Mouse (Mus musculus) spleen, postnatal 4 days (tissue): ENCODE data around the gene Akap6.

Experiments
- DNase-seq, 2 experiments: peaks; one replicate each; pipeline ENCODE4 v3.0.0; 2022; ENCODE audit warnings: low spot score in 2 of 2

Gene Akap6

DNA sequence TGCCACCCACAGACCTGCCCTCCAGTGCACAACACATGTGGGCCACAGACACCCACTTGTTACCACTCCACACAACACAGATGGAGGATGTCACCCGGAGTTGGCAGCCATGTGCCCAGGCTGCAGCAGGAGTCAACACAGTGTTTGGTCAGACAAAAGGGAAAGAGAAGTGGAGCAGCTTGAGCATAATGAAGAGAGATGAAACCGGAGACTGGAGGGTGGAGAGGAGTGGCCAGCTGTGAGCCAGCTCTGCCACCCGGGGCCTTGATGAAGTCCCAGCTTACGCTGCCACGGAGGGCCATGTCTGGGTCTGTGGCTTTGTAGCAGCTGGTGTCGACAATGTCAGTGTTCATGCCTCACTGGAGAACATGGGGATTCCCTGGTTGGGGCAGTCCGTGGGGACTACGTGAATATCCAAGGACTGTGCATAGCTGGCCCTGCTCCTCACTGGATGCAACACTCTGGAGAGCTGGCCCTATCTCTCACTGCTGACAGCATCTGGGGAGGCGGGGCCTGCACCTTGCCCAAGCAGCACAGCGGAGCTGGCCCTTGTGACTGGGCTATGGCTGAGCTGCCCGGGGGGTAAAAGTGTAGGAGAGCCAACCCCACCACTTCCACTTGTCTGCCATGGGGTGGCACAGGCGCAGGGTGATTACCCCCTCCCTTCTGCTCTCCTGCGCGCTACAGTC, 148.8 kb downstream of the Akap6 start:
- no peak for DNase-seq

DNA sequence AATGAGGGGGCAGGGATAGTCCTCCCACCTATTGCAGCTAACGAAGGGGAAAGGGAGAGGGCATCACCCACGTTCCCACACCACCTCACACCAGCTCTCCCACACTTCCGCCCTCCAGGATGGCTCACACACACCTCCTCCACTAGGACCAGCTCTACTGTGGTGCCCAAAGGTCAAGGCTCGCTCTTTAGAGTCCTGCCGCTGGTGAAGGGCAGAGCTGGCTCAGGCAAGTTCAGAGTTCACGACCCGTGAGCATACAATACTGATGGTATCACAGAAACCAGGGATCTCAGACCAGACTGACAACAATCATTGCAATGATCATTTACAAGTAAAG, 149.3 kb downstream of the Akap6 start:
- DNase-seq = no peak

DNA sequence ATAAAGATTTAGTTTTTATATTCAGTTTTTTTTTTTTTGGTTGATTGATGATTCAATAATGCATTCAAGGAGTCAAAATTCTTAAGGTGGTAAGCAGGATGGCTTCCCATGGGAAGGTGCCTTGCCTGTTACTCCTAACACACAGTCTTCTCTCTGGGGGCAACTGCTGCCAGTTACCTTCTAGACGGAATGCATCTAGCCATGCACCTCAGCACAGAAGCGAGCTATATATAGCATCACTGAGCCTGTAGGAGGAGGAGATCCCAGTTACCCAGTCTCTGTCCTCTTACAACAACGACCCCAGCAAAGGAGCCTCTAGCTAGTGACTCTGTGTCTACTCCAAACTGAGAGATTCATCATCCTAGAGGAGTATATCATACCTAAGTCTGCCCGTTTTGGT, 150.1 kb downstream of the Akap6 start:
- DNase-seq = no peak

DNA sequence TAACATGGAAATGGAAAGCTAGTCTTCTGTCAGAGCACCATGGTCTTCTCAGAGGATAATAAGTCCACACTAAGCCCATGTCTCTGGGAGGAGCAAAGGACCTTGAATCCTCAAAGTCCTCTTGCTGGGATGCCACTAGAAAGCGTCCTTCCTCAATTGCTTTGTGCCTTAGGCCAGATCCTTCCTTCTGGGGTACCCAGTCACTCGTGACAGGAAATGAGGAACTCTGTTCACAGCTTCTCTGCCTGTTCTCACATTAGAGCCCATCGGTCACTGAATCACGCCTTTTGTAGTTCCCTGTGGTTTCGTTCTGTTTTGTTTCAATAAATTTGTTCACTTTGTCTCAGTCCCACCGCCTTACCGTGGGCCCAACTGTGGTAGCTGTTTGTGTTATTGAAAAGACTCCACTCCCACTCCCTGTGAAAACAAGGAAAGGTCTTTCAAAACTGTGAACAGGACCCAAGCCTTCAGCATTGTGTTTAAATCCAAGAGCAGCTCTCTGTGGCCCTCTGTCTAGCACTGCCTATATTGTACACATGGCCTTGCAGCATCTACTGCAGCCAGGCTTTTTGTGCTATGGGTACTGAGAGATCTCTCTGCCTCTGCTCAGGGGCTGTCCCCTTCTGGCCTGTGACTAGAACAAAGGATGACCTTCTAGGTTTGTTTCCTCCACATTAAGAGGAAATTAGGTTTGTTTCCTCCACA, 151.3 kb downstream of the Akap6 start:
- DNase-seq = no peak

DNA sequence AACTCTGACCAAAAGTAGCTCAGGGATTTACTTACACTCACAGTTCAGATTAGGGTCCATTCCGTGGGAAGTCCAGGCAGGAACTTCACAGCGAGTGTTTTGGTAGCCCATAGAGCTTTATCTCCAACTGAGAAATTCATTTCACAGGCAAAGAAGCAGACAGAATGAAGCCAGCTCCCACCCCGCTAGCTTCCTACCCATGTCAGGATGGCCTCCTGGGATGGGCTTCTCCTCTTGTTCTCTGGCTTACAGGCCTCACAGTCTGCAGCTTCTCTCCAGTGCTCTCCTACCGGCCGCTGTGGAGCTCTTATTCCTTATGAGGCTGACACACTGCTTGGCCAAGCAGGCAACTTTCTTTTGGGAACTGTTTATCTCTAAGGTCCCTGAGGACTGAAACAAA, 152.0 kb downstream of the Akap6 start:
- DNase-seq = no peak

DNA sequence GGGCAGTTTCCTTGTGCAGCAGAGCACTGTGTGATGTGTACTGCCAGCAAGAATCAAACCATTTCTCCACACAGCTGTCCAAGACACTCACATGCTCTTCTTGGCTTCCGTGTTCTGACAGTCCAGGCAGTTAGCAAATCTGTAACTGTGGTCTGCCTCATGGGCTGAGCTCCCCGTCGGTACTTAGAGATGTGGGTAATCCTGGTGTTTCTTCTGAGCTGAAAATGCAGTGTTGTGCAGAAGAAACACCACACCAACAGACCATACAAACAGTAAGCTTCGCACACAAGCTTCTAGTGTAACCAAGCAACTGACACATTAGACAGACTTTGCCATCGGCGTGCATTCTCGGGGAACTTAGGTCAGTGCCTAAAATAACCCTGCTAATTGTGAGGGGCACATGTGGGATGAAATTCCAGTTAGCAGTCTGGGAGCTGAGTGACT, 155.1 kb downstream of the Akap6 start:
- no peak for DNase-seq

DNA sequence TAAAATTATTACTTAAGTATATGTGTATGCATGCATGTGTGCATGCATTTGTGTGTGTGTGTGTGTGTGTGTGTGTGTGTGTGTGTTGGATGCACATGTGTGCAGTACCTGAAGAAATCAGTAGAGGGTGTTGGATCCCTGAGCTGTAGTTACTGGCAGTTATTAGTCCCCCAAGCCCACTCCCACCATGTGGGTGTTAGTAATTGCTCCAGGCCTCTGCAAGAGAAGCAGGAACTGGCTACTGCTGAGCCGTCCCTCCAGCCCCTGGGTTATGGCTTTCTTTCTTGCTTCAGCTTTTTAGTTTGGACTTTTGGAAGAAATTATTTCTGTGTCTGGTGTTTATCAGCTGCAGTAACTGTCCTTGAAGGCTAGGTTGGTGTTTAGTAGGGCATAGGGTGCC, 156.9 kb downstream of the Akap6 start:
- DNase-seq = no peak

DNA sequence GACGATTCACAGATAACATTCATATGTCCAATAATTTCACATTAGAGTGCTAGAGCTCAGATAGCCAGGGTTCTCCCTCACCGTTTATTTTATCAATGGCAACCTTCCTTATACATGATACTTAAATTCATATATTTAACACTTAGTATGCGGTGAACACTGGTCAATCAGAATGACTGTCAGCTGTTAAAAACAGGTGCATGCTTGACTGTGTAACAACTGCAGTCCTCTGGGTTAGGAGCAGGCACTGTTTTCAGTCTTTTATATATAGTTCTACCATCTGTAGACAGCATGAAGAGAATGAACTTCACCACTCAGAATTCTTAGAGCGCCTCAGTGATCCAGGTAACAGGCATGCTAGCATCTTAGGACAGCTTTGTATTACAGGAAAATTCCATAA, 158.1 kb downstream of the Akap6 start:
- DNase-seq = no peak

DNA sequence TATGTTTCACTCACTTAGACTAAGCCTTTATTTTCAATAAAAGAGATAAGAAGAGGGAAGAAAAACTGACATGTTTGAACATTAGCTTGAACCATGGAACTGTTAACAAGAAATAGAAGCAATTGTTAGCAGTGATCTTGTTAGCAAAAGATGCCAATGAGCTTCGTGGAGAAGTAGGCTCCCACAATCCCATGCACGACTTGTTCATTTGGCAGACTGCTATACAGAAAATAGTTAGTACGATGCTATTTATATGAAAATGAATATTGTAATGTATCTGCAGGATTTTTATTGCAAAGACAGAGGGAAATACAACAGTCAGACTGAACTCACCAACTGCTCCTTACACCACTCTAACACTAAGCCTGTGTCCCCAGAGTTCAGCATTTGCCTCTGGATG, 162.7 kb downstream of the Akap6 start:
- DNase-seq = no peak

DNA sequence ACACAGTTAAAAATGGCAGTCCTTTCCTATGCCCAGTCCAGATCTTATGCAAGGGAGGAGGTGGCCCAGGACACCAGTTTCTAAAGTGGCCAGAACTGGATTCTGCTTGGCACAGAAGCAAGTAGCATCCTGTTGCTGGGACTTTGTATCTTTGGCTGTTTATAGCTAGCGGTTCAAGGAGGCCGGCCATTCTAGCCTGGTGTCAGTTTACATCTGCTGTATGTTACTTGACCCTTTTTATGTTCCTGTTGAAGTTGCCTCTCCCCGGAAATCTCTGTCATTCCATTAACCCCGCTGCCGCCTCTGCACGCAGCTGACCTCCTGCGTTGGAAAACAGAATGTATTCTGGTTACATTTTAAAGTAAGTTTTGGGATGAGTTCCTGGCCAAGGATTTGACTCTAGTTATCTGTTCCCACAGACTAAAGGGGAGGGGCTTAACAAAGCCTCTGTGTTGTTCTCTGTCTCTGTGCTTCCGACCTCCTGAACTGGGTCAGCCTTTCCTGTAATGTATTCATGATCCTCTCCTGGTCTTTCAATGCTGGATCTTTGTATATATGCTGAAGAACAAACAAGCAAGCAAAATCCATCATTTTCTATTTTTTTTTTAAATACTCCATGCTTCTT, 168.9 kb downstream of the Akap6 start:
- DNase-seq = no peak

DNA sequence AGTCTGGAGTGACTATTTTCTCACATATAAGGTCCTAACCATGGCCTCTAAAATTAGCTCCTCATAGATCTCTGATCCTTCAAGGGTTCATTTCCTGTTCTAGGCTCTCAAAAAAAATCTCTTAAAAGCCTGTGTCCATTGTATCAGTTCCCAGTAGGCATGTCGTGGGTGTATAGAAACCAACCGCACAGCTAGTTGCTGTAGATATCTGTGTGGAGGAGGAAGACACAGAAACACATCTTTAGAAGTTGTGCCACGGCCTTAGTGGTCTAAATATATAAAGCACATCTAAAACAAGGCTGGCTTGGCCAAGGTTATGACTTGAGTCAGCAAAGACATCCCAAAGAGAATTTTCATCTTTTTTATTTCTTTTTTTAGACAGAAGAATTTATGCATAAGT, 172.4 kb downstream of the Akap6 start:
- no peak for DNase-seq

DNA sequence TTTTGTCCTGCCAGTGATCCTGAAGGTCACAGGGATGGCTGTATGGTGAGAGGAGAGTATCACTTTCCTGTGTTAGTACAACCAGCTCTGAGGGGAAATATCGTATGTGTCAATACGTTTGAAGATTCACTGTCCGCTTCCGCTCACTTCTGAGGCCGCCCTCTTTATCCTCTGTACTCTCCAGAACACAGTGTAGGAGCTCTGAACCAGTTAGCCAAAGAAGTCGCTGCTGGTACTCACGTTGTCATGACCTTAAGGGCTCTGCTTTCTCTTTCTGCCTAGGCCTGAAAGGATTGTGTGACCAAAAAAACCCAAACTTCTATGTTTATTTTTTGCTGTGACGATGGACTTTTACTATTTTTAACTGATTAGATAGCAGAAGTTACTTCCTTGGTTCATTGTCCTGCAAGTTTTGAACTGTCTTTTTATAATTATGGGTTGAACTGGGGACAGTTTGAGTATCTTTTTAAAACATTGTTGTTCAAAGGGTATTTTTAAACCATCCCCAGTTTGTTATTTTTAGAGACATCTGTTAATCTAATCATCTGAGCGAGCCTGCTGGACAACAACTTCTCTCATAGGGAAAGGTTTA, 175.2 kb downstream of the Akap6 start:
- no peak for DNase-seq

DNA sequence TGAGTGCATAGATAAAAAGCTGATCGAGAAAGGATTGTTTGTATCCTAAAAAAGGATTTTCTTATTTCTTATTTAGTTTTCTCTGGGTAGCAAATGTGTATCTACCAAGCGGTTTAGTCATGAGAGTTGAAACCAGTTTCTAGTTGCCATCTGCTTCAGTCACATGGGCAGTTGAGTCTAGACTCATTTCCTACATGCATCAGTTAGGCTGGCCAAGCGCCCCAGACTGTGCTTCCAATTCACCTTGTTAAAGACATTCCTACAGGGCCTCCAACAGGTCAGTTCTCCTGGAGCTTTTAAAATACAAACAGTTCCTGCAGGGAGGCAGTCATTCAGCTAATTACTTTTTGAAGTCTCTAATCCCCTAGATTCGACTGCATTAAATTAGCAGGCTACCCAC, 176.9 kb downstream of the Akap6 start:
- DNase-seq = no peak

DNA sequence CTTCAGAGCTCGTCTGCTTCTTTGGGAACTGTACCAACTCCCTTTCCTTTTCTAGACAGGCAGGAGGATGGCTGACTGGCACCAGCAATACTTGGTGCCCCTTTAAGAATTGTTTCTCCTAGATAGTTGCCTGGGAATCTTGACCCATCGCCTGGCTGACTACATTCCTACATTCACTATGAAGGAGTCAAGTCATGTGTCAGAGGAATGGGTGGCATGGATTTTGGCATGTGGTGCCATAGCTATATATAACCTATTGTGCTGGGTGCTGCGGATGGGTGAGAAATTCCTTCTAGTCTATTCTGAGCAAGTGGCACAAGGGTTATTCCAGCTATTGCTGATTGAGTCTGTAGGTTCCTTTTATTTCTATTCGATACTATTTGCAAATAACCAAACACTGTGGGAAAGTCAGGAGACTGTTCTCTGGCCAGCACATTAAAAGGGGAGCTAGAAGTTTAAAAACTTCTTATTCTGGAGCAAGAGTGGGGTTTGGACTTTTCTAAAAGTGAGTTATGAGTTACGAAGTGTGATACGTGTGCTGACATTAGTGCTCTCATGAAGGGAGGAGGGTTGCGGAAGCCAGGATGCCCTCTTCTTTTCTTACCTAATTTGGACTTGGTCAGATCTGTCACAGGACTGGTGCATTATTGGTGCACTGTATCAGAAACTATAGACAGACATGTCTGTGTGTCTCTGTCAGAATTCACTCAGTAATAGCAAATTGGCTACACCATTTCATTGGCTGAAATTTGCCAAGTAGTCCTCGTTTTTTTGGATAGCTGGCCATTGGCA, 178.0 kb downstream of the Akap6 start:
- no peak for DNase-seq

DNA sequence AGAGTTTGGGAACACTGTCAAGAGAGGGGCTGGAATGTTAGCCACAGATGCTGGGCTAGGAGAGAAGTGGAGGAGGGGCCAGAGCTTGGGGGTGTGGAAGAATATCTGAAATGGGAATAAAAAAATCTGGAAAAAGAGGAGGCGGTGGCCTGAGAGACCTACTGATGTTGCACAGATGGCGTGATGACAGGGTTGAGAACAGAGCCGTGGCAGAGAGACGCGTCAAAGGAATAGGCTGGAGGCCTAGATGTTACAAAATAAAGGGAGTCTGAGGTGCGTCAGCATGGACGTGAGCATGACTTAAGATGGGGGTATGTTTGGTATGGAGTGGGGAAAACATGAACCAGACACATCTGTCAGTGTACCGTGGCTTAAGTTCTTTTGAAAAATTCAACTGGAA, 180.1 kb downstream of the Akap6 start:
- DNase-seq = no peak

DNA sequence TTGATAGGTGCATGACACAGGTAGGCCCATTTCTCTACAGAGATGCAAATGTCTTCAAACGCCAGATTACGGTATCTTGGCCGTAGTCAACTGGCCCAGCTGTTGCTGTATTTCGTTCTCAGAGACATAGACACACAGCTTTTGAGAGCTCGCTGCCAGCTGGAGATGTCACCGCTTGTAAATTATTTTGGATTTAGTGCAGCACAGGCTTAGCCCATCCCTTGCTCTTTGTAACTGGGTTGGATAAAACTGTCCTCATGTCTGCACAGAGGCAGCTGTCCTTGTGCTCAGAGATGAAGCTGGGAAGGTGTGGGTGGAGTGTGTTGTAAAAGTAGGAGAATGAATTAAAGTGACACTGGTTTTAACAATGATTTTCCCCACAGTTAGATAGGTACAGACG, 193.3 kb downstream of the Akap6 start:
- DNase-seq = no peak

DNA sequence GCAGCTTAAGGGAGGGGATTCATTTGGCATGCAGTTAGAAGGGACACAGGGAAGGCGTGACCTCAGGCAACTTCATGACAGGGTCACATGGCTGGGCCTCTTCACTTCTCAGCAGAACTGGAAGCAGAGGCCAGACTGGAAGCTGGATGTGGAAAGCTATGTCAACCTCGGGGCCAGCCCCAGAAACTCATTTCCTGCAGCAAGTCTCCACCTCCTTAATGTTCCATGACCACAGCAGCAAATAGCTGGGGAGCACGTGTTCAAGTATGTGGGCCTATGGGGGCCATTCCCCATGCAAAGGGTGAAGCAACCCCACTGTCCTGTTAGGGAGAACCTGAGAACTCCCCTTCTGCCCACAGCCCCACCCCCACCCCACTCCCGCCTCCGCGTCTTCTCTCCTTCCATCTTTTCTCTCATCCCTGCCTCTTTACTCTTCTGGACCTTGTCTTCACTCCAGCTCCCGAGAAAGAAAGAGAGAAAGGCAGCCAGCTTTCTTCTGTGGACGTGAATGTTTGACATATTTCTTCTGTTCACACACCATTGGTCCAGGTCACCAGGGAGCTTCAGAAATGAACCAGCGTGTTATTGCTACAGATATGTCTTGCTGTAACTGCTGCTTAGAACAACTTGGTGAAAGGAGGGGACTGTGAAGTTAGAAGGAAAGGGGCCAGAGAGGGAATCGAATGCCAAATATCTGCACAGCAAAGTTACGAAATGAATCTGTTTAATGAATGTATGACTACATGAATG, 194.6 kb downstream of the Akap6 start:
- no peak for DNase-seq

DNA sequence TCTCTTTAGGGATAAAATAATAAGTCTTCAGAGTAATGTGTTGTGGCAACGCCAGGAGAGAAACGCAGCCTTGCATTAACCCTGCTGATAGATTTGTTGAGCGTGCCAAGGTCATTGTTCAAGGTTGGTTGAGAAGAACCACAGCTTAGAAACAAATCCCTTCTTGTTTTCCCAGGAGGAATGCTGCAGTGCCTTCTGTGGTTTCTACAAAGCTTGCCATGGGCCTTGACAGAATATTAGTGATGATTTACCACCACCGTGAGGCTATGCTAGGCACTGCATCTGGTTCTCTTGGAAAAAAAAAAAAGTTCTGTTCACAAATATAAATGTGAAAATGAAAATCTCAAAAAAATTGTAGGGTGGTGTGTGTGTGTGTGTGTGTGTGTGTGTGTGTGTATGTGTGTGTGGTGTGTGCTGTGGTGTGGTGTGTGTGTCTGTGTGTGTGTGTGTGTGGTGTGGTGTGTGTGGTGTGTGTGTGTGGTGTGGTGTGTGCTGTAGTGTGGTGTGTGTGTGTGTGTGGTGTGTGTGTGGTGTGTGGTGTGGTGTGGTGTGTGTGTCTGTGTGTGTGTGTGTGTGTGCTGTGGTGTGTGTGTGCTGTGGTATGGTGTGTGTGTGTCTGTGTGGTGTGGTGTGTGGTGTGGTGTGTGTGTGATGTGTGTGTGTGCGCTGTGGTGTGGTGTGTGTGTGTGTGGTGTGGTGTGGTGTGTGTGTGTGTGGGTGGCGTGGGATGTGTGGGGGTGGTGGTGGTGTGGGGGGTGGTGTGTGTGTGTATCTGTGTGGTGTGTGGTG, 196.7 kb downstream of the Akap6 start:
- no peak for DNase-seq

DNA sequence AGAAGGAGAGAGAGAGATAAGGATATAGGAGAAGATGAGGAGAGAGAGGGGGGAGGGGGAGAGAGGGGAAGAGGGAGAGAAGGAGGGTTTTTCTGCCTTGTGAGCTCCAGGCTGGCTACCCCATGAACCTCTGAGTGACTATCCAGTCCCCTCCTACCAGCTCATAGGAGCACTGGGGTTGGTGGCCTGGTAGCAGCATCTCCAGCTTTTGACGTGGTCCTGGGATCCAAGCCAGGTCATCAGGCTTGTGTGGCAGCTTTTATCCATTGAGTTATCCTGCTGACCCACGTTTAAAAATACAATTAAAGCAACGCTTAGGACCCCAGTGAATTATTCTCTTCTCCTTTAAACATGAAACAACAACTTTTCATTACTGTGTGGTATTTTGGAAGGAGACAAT, 197.6 kb downstream of the Akap6 start:
- no peak for DNase-seq

DNA sequence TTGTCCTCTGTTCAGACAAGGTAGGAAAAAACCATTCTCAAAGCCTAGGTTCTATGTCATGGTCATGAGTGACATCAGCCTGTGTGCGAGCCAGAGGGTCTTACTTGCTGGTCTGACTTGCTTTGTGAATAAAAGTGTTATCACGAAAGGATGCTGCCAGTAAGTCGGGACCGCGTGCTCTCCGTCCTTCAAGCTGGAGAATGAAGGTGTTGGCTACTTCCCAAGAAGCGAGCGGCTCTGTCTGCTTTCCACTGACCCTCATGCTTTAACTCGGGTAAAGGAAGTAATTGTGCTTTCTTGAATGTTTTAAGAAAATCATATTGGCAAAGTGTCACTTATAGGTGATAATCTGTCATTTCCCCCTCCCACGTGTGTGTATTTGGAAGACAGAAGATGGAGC, 198.9 kb downstream of the Akap6 start:
- no peak for DNase-seq

DNA sequence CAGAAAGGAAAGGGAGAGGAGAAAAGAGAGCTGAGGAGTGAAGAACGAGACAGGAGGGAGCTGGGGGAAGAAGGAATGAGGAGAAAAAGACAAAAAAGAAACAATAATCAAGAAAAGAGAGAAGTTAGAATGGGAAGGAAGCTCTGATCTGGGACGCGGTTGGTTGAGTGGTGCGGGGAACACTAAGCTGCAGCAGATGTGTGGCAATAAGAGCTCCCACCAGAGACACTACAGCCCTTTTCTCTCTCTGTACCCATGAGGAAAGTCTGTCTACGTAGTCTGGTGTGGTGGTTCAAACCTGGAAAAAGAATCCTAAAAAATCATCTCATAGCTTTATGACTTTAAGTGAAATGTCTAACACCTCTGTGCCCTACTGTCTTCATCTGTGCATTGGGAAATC, 204.9 kb downstream of the Akap6 start:
- no peak for DNase-seq
